Mouse (Mus musculus) neutrophil, adult 5-6 weeks (primary cell): ENCODE data around the gene Ddx41. TPM values are rescaled to one million over a fixed set of nuclear protein-coding genes. Genes with fewer than 3 reads are reported as not detected.
A peak's percentile ranks its signal among the peaks of the same experiment; 100 is the strongest.
"Not testable (repeated sequence)": the region's sequence is repeated elsewhere in the genome, so short reads cannot be mapped to it uniquely, and the experiment has no call there.

Source experiments
- ATAC-seq: fragments of 151-379, 151-347 bp; 2 replicates; pipeline ENCODE4 v1.8.0; 2017; ENCODE audit warnings: mild to moderate bottlenecking, moderate TSS enrichment; ENCODE audit not compliant: insufficient number of reproducible peaks, poor library complexity, low FRiP score, severe bottlenecking; ENCODE audit errors: extremely low read depth
- total RNA-seq: library from RNA; stranded (forward); fragments of 200-1000 nt; gene quantifications from 2 replicates; pipeline ENCODE4 v1.2.3, GENCODE M21; 2017

Ddx41 gene
- 107 and 116 TPM in 2 replicates for total RNA-seq

DNA sequence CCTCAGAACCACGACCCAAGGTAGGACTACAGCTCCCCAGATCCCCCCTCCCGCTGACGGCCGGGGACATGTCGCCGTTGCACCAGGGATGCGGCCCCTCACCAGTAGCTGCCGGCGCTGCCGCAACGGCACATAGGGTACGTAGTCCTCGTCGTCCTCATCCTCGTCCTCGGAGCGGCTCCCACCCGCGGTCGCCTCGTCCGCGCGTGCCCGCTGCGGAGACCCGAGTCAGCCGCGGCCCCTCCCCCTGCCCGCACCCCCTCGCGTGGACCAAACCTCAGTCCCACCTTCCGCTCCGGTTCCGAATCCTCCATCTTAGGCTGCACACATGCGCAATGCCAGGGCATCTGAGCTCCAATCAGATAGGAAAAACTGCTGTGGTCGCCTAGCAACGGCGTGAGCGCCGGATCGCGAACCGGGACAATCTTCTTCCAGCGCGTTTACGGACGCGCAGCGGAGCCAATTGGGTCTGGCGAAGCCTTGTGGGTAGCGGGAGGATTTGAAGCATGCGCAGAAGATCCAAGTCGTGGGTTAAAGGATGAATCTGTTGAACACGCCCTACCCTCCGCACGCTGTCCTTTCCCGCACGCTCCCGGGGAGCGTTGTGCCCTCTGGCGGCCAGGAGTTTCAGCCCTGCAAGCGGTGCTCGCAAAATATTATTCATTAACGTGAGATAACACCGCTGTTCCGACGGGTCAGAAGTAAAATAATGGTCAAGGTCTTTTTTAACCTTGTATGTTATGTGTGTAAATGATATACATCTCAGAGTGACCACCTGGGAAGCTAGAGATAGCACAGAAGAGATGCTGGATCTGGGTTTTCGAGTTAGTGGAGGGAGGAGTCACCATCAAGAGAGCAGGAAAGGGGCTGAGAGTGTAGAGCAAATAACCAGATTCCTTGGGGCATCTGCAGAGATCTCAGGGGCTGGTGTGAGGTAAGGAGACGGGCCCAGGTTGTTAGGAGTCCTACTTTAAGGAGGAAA, at the start of gene Ddx41:
Ddx41 (minus strand) TSS at position 465 of the 982 bp plus-strand sequence.
- peak; percentile 93 for ATAC-seq

- no peak for ATAC-seq
Measured at GRCm38 (mm10) chr13:55578086-55578485, 41.6 kb upstream of the Ddx41 start.

GRCm38 (mm10) chr13:55576872-55577271, 40.4 kb upstream of the Ddx41 start:
- ATAC-seq: not testable (repeated sequence)

DNA sequence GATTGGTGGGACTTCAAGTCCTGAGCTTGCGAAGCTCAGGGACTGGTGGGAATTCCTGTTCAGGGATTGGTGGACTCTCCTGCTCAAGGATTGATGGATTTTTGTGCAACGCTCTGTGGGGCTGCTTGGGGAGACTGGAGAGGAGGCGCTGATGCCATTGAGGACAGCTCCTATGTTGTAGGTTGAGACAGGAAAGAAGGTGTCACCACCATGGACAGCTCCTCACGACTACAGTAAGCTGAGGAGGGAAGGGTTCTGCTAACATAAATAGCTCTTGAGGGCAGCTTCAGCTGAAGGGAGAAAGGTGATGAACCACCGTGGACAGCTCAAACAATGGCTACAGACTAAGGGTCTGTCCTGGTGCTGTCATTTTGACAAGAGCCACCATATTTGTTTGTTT, 39.5 kb upstream of the Ddx41 start:
- ATAC-seq: no peak

GRCm38 (mm10) chr13:55574321-55574720, 37.9 kb upstream of the Ddx41 start:
- no peak for ATAC-seq

GRCm38 (mm10) chr13:55573432-55573831, 37.0 kb upstream of the Ddx41 start, which contains the start of gene Tmed9:
TSS of gene Tmed9 (plus strand) at chr13:55573732.
- no peak for ATAC-seq

- no peak for ATAC-seq
Measured at GRCm38 (mm10) chr13:55571977-55572376, 35.5 kb upstream of the Ddx41 start.

- peak; percentile 95 for ATAC-seq
Measured at GRCm38 (mm10) chr13:55571027-55571751, 34.7 kb upstream of the Ddx41 start, which contains the start of gene Fam193b. TSS of gene Fam193b (minus strand) at chr13:55571120.

DNA sequence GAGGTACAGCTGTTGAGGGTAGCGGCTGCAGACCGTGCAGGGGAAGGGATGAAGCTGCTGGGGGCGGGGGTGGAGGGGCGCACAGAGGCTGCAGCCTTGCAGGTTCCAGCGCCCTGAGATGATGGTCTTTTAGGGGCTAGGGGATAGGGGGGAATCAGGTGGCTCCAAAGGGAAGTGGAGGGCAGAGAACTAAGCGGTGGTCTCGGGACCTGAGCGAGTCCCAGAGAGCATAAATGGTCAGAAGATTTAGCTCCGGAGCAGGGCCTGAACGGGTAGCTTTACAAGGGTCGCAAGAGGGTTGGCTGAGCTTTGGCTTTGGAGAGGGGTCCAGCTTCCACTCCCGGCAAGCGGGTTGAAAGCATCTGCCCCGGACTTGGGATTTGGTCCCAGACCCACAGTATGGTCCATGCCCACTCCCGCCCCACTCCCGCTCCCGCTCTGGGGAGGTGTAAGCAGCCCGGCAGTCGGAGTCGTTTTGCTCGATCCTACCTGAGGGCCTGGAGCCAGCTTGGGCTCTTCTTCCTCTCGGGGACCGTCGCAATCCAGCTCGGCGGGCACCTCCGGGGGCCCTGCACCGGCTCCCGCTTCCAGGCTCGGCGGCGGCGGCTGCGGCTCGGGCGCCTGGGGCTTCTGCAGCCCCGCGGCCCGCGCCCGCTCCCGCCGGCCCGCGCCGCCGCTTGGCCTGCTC, 34.0 kb upstream of the Ddx41 start:
- ATAC-seq: no peak

DNA sequence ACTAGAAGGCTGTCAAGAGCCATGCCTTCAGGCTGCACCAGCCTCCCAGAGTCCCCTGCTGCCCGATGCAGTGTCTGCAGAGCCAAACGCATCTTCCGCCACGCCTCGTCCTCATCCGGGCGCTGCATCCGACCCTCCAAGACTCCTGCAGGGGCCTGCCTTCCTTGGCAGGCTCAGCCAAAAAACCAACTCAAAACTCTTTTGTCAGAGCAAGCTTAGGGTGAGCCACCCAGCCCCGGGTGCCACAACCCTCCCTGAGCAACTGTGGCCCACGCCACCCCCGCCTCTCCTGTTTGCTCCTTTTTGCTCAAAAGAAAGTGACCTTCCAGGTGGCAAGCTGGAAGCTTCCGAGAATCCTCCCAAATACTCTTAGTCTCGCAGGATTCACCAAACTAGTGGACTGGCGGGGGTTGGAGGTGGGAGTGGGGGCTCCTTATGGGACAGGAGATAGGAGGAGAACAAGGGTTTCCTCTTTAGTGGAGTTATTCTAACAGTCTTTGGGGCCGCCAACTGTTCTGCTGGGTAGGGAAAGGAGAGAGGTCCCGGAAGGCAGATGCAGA, 33.3 kb upstream of the Ddx41 start:
- ATAC-seq: no peak

- not testable (repeated sequence) for ATAC-seq
Measured at GRCm38 (mm10) chr13:55568524-55568923, 32.1 kb upstream of the Ddx41 start.

- no peak for ATAC-seq
Measured at GRCm38 (mm10) chr13:55567949-55568348, 31.5 kb upstream of the Ddx41 start.

- no peak for ATAC-seq
Measured at GRCm38 (mm10) chr13:55567001-55567400, 30.5 kb upstream of the Ddx41 start.

- no peak for ATAC-seq
Measured at GRCm38 (mm10) chr13:55563266-55563879, 26.9 kb upstream of the Ddx41 start.

DNA sequence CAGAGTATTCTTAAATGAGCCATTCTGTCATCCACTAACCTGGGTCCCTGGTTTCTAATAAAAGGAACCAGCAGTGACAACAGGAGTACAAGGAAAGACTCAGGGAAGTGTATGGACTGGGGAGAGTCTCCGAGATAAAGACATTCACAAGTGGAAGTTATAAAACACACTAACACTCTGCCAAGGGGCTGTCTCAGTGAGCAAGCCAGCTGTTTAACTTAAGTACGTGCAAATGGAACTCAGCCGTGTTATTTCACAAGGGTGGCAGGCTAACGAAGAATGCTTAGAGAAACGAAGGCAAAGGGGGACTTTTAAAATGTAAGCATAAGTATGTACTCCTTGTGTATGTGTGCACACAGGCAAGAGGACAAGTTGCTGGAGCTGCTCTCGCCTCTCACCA, 21.0 kb upstream of the Ddx41 start:
- no peak for ATAC-seq

DNA sequence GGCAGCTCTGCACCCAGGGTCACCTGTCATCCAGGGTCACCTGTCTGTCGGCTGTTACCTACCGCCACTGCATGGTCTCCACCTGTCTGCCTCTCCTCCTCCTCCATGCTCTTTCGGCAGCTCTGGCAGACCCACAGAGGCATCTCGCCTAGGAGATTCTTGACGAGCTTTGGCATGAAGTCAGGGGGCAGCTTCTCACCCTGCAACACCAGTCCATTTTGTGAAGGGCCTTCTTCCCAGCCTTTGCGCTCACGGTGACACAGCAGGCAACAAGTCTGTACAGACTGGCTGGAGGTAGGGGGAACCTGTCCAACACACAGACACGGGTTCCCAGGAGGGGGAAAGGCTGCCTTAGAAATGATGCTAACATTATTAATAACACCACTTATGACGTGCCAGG, 19.5 kb upstream of the Ddx41 start:
- ATAC-seq: no peak

- ATAC-seq: no peak
Measured at GRCm38 (mm10) chr13:55549061-55549460, 12.6 kb upstream of the Ddx41 start.

DNA sequence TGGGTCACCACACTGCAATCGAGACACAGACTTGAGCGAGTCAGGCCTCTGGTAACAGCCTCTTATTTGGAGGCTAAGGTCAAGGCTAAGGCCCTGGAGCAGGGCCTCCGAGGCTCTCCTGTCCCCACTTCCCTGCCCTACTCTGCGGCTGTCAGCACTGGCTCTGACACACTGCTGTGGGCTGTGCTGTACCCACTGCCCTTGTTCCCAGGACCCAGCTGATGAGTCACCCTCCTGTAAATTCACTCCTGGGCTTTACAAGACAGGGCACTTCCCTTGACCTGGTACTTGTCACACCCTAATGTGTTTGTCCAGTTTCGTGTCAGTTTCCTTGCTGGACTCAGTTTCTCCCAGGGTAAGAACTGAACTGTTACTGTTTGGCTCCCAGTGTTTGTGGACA, 12.0 kb upstream of the Ddx41 start:
- ATAC-seq: no peak

GRCm38 (mm10) chr13:55547916-55548315, 11.5 kb upstream of the Ddx41 start:
- no peak for ATAC-seq
